Mouse (Mus musculus) spleen, embryonic (tissue): ENCODE results near the gene Ctdnep1.
"Not testable (repeated sequence)": the region's sequence is repeated elsewhere in the genome, so short reads cannot be mapped to it uniquely, and the experiment has no call there.

Experiments
- CTCF ChIA-PET: fragments of 350-600 bp; sonication (Branson Sonifier 250); formaldehyde crosslinking; loops from one replicate; lab custom pipeline; 2022; lab: Charles Lee

Ctdnep1 gene

GRCm38 (mm10) chr11:69948066-69948762 lies 32.7 kb upstream of the Ctdnep1 start, which contains the start of gene Slc2a4:
TSS of gene Slc2a4 (minus strand) at chr11:69948188.
- CTCF ChIA-PET, result interaction anchor here (0.5 to 2.0 kb wide), 6 partner anchors 16 to 195 kb away, joined by 3 to 8 read pairs (median 3); partner anchors contain the start of genes Cldn7 and Kctd11

GRCm38 (mm10) chr11:69948763-69949150 lies 32.2 kb upstream of the Ctdnep1 start:
- CTCF ChIA-PET, result interaction anchor here (0.7 to 2.0 kb wide), 3 partner anchors 16 to 68 kb away, joined by 3 to 8 read pairs (median 7); partner anchors contain the start of gene Kctd11

GRCm38 (mm10) chr11:69950807-69951459 lies 30.0 kb upstream of the Ctdnep1 start:
- CTCF ChIA-PET, result interaction anchor here (0.6 to 1.0 kb wide), 3 partner anchors 15 to 149 kb away, joined by 3 read pairs; no protein-coding TSS in a partner anchor

- CTCF ChIA-PET, result no interaction called here
Observed at GRCm38 (mm10) chr11:69952274-69952673, 28.7 kb upstream of the Ctdnep1 start.

- CTCF ChIA-PET, result interaction anchor here (1.1 kb wide), 1 partner anchor 10 kb away, joined by 3 read pairs; no protein-coding TSS in a partner anchor
Observed at GRCm38 (mm10) chr11:69953267-69953915, 27.6 kb upstream of the Ctdnep1 start.

- CTCF ChIA-PET, result not testable (repeated sequence)
Observed at GRCm38 (mm10) chr11:69955618-69956017, 25.3 kb upstream of the Ctdnep1 start.

GRCm38 (mm10) chr11:69956218-69956617 lies 24.7 kb upstream of the Ctdnep1 start:
- CTCF ChIA-PET, result no interaction called here

- CTCF ChIA-PET, result no interaction called here
Observed at GRCm38 (mm10) chr11:69960616-69961015, 20.3 kb upstream of the Ctdnep1 start.

GRCm38 (mm10) chr11:69961841-69962240 lies 19.1 kb upstream of the Ctdnep1 start:
- CTCF ChIA-PET, result no interaction called here

GRCm38 (mm10) chr11:69964650-69965270 lies 16.2 kb upstream of the Ctdnep1 start, which contains the start of gene Cldn7:
TSS of gene Cldn7 (plus strand) at chr11:69964779.
- CTCF ChIA-PET, result interaction anchor here (1.0 kb wide), 1 partner anchor 17 kb away, joined by 3 read pairs; the partner anchor contains the start of gene Slc2a4

- CTCF ChIA-PET, result interaction anchor here (1.0 kb wide), 1 partner anchor 18 kb away, joined by 3 read pairs; the partner anchor contains the start of gene Slc2a4
Observed at GRCm38 (mm10) chr11:69965271-69966005, 15.5 kb upstream of the Ctdnep1 start.

- CTCF ChIA-PET, result no interaction called here
Observed at GRCm38 (mm10) chr11:69966006-69966859, 14.7 kb upstream of the Ctdnep1 start.

GRCm38 (mm10) chr11:69966860-69967517 lies 14.0 kb upstream of the Ctdnep1 start:
- CTCF ChIA-PET, result interaction anchor here (0.5 kb wide), 1 partner anchor 114 kb away, joined by 7 read pairs; no protein-coding TSS in a partner anchor

GRCm38 (mm10) chr11:69968793-69969192 lies 12.2 kb upstream of the Ctdnep1 start:
- CTCF ChIA-PET, result interaction anchor here (0.5 kb wide), 1 partner anchor 74 kb away, joined by 5 read pairs; no protein-coding TSS in a partner anchor

- CTCF ChIA-PET, result no interaction called here
Observed at GRCm38 (mm10) chr11:69970222-69970621, 10.7 kb upstream of the Ctdnep1 start.

- CTCF ChIA-PET, result interaction anchor here (0.6 kb wide), 1 partner anchor 33 kb away, joined by 3 read pairs; no protein-coding TSS in a partner anchor
Observed at GRCm38 (mm10) chr11:69970775-69971174, 10.2 kb upstream of the Ctdnep1 start.

- CTCF ChIA-PET, result interaction anchor here (0.6 to 0.9 kb wide), 3 partner anchors 16 to 93 kb away, joined by 3 to 4 read pairs (median 4); no protein-coding TSS in a partner anchor
Observed at GRCm38 (mm10) chr11:69974907-69975306, 6.0 kb upstream of the Ctdnep1 start.

- CTCF ChIA-PET, result no interaction called here
Observed at GRCm38 (mm10) chr11:69976271-69976670, 4.7 kb upstream of the Ctdnep1 start.

GRCm38 (mm10) chr11:69979827-69980195 lies 1.1 kb upstream of the Ctdnep1 start:
- CTCF ChIA-PET, result no interaction called here
